Mouse (Mus musculus): Measurements from ENCODE around the gene Tmem104. TPM values are rescaled to one million over a fixed set of nuclear protein-coding genes. Genes with fewer than 3 reads are reported as not detected.

The Tmem104 gene
- total and polyA plus RNA-seq, 2 experiments from 2014 or later = 8.5 to 12.9 TPM

GRCm38 (mm10) chr11:115234320-115235044 lies 47.2 kb downstream of the Tmem104 start:
- H3K4me1 ChIP-seq (ENCODE audit: insufficient read depth, low read length) = peaks cover 3% of the 10 kb centered on the region; the same call in 1 of the 2 replicates
- H3K4me2 ChIP-seq (ENCODE audit: low read depth, low read length, poor library complexity, severe bottlenecking) = no peak overlapping the region
- DNase-seq (ENCODE audit: low spot score) (peak; percentile 74), ATAC-seq (ENCODE audit: low FRiP score) (no peak)
- no peak overlapping the region for H3K4me3 ChIP-seq (ENCODE audit: low read depth, low read length)
- no peak overlapping the region for H3K9ac ChIP-seq (replicated peaks; ENCODE audit: low read length, poor library complexity, severe bottlenecking)
- no peaks in the 10 kb centered on the region for H3K27me3 ChIP-seq (ENCODE audit: insufficient read depth, low read length)
- no peak overlapping the region for H3K27ac ChIP-seq (ENCODE audit: low read depth, low read length)
- WGBS = 71% methylated on average over 15 of the region's 15 CpGs
- TF ChIP-seq CTCF (IDR thresholded peaks at IDR 0.05) = no peak
- no peaks in the 10 kb centered on the region for H3K9me3 ChIP-seq (ENCODE audit: low read length)
- no peaks in the 10 kb centered on the region for H3K36me3 ChIP-seq (ENCODE audit: insufficient read depth, low read length)

- DNase-seq (ENCODE audit: low spot score) (no peak), ATAC-seq (ENCODE audit: low FRiP score) (no peak)
- Histone ChIP-seq H3K27ac (ENCODE audit: low read depth, low read length) (no peak overlapping the region), H3K4me2 (ENCODE audit: low read depth, low read length, poor library complexity, severe bottlenecking) (no peak overlapping the region), H3K4me1 (ENCODE audit: insufficient read depth, low read length) (peaks cover 3% of the 10 kb centered on the region; the same call in 1 of the 2 replicates), H3K9ac (replicated peaks; ENCODE audit: low read length, poor library complexity, severe bottlenecking) (no peak overlapping the region), H3K4me3 (ENCODE audit: low read depth, low read length) (no peak overlapping the region), H3K27me3 (ENCODE audit: insufficient read depth, low read length) (no peaks in the 10 kb centered on the region), H3K9me3 (ENCODE audit: low read length) (no peaks in the 10 kb centered on the region), H3K36me3 (ENCODE audit: insufficient read depth, low read length) (peaks cover 7% of the 10 kb centered on the region)
- 67% methylated on average over 5 of the region's 5 CpGs for WGBS
- no peak for TF ChIP-seq CTCF (IDR thresholded peaks at IDR 0.05)
These were observed 49.3 kb downstream of the Tmem104 start for GRCm38 (mm10) chr11:115236570-115236969.

GRCm38 (mm10) chr11:115241402-115241801 lies 54.1 kb downstream of the Tmem104 start:
- DNase-seq (ENCODE audit: low spot score) = no peak
- Histone ChIP-seq H3K4me1 (ENCODE audit: insufficient read depth, low read length) (no peaks in the 10 kb centered on the region; the same call in 1 of the 2 replicates), H3K9ac (replicated peaks; ENCODE audit: low read length, poor library complexity, severe bottlenecking) (no peak overlapping the region), H3K9me3 (ENCODE audit: low read length) (no peaks in the 10 kb centered on the region), H3K36me3 (ENCODE audit: insufficient read depth, low read length) (peaks cover 31% of the 10 kb centered on the region), H3K4me2 (ENCODE audit: low read depth, low read length, poor library complexity, severe bottlenecking) (no peak overlapping the region), H3K27me3 (ENCODE audit: insufficient read depth, low read length) (no peaks in the 10 kb centered on the region), H3K27ac (ENCODE audit: low read depth, low read length) (no peak overlapping the region), H3K4me3 (ENCODE audit: low read depth, low read length) (no peak overlapping the region)
- TF ChIP-seq CTCF (IDR thresholded peaks at IDR 0.05) = no peak
- no peak for ATAC-seq (ENCODE audit: low FRiP score)
- WGBS = 81% methylated on average over 11 of the region's 11 CpGs

GRCm38 (mm10) chr11:115242746-115243145 lies 55.5 kb downstream of the Tmem104 start:
- Histone ChIP-seq H3K36me3 (ENCODE audit: insufficient read depth, low read length) (peaks cover 31% of the 10 kb centered on the region), H3K9me3 (ENCODE audit: low read length) (no peaks in the 10 kb centered on the region), H3K27ac (ENCODE audit: low read depth, low read length) (no peak overlapping the region), H3K4me1 (ENCODE audit: insufficient read depth, low read length) (no peaks in the 10 kb centered on the region; the same call in none of the 2 replicates), H3K27me3 (ENCODE audit: insufficient read depth, low read length) (no peaks in the 10 kb centered on the region), H3K4me2 (ENCODE audit: low read depth, low read length, poor library complexity, severe bottlenecking) (no peak overlapping the region), H3K4me3 (ENCODE audit: low read depth, low read length) (no peak overlapping the region), H3K9ac (replicated peaks; ENCODE audit: low read length, poor library complexity, severe bottlenecking) (no peak overlapping the region)
- no peak for ATAC-seq (ENCODE audit: low FRiP score)
- DNase-seq (ENCODE audit: low spot score) = no peak
- WGBS = 77% methylated on average over 3 of the region's 3 CpGs
- no peak for TF ChIP-seq CTCF (IDR thresholded peaks at IDR 0.05)

- no peak for DNase-seq (ENCODE audit: low spot score)
- ATAC-seq (ENCODE audit: low FRiP score) = no peak
- no peak overlapping the region for H3K9ac ChIP-seq (replicated peaks; ENCODE audit: low read length, poor library complexity, severe bottlenecking)
- WGBS = 88% methylated on average over 12 of the region's 12 CpGs
- H3K27ac ChIP-seq (ENCODE audit: low read depth, low read length) = no peak overlapping the region
- peaks cover 31% of the 10 kb centered on the region for H3K36me3 ChIP-seq (ENCODE audit: insufficient read depth, low read length)
- H3K4me3 ChIP-seq (ENCODE audit: low read depth, low read length) = no peak overlapping the region
- no peak for TF ChIP-seq CTCF (IDR thresholded peaks at IDR 0.05)
- no peak overlapping the region for H3K4me2 ChIP-seq (ENCODE audit: low read depth, low read length, poor library complexity, severe bottlenecking)
- H3K9me3 ChIP-seq (ENCODE audit: low read length) = no peaks in the 10 kb centered on the region
- H3K27me3 ChIP-seq (ENCODE audit: insufficient read depth, low read length) = peaks cover 7% of the 10 kb centered on the region
- H3K4me1 ChIP-seq (ENCODE audit: insufficient read depth, low read length) = no peaks in the 10 kb centered on the region; the same call in none of the 2 replicates
These were observed 56.5 kb downstream of the Tmem104 start for GRCm38 (mm10) chr11:115243783-115244182.

GRCm38 (mm10) chr11:115244840-115245239 lies 57.6 kb downstream of the Tmem104 start:
- H3K9me3 ChIP-seq (ENCODE audit: low read length) = no peaks in the 10 kb centered on the region
- TF ChIP-seq CTCF (IDR thresholded peaks at IDR 0.05) = no peak
- no peak for DNase-seq (ENCODE audit: low spot score)
- H3K27ac ChIP-seq (ENCODE audit: low read depth, low read length) = no peak overlapping the region
- H3K9ac ChIP-seq (replicated peaks; ENCODE audit: low read length, poor library complexity, severe bottlenecking) = no peak overlapping the region
- ATAC-seq (ENCODE audit: low FRiP score) = no peak
- 88% methylated on average over 8 of the region's 8 CpGs for WGBS
- peaks cover 15% of the 10 kb centered on the region for H3K27me3 ChIP-seq (ENCODE audit: insufficient read depth, low read length)
- H3K4me2 ChIP-seq (ENCODE audit: low read depth, low read length, poor library complexity, severe bottlenecking) = no peak overlapping the region
- no peak overlapping the region for H3K4me3 ChIP-seq (ENCODE audit: low read depth, low read length)
- peaks cover 28% of the 10 kb centered on the region for H3K36me3 ChIP-seq (ENCODE audit: insufficient read depth, low read length)
- no peaks in the 10 kb centered on the region; the same call in none of the 2 replicates for H3K4me1 ChIP-seq (ENCODE audit: insufficient read depth, low read length)

Data from midbrain, postnatal 0 days (tissue).